16 mouse cellular contexts compared by ENCODE assay signal in the genomic region with DNA sequence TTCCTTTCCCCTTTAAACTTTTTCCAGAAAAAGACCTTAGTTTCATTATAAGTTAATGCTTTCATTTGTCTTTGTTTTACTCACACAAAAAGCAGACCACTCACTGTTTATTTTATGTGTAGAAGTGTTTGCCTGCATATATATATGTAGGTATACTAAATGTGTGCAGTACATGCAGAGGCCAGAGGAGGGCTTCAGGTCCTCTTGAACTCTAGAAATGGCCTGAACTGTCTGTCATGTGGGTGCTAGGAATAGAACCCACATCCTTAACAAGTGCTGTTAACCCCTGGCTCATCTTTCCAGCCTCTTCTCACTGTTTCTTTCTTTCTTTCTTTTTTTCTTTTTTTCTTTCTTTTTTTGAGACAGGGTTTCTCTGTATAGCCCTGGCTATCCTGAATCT. TPM values are rescaled to one million over a fixed set of nuclear protein-coding genes. Genes with fewer than 3 reads are reported as not detected.
DNase-seq lines count a peak whose midpoint lies in the region; ATAC-seq and TF ChIP-seq lines count a peak whose summit lies in the region.
"Had no signal": no experiment of that assay in that cellular context is flagged by ENCODE, and none has a peak within 500 bp of the region (broad histone marks: within the 10 kb centered on the region; RNA-seq: fewer than 3 reads in every experiment).

No protein-coding gene starts in this region.

- H3K27ac ChIP-seq in layer of hippocampus, adult 2 months, result no peak overlapping the region
- H3K27ac ChIP-seq: embryonic facial prominence, embryonic 12.5 days; forebrain, embryonic 10.5 days; intestine, embryonic 15.5 days; limb, embryonic 15.5 days had no signal

- no peak overlapping the region for H3K4me3 ChIP-seq in layer of hippocampus, adult 2 months
- H3K4me3 ChIP-seq: embryonic facial prominence, embryonic 12.5 days; forebrain, embryonic 10.5 days; intestine, embryonic 15.5 days; limb, embryonic 15.5 days; lung, embryonic 15.5 days had no signal

- peak; percentile 21 for DNase-seq in embryo, embryonic 10 days (ENCODE audit: low spot score)
- DNase-seq in embryo, embryonic 10.5 days (ENCODE audit: low spot score), result no peak
- no peak for DNase-seq in layer of hippocampus, adult 2 months (ENCODE audit: low spot score in 2 of 2)
- DNase-seq in layer of hippocampus, postnatal 10 days (ENCODE audit: low spot score in 2 of 2), result no peak
- DNase-seq in 3T3-L1 (ENCODE audit: low read depth, low spot score), result peak; percentile 31
- DNase-seq in ZHBTc4 (ENCODE audit: low read depth, low spot score), result peak; percentile 27
- no peak for DNase-seq in right cerebral cortex, postnatal 25 days
- DNase-seq: adrenal gland, adult 2 months; cerebellum, adult 9-11 months; kidney, postnatal 36 days had no signal

- TF ChIP-seq CTCF in layer of hippocampus, adult 2 months (conservative IDR thresholded peaks at IDR 0.05), result peak; percentile 54

- ATAC-seq in activated CD4-positive, CD25-positive, alpha-beta regulatory T cell, adult 4 months, result no peak
- ATAC-seq: intestine, embryonic 15.5 days had no signal

RNA-seq across cellular contexts. Expression of a gene that starts 42.7 kb away (rescaled TPM):
- total RNA-seq in layer of hippocampus, adult 2 months (2021), result 10 to 100 TPM; 48.5 to 48.6 TPM
- total RNA-seq in layer of hippocampus, postnatal 10 days (2021), result 10 to 100 TPM; 40.3 to 41.3 TPM
- polyA plus RNA-seq in activated CD4-positive, CD25-positive, alpha-beta regulatory T cell, adult 4 months (2017; shearing (Covaris generic)), result 10 to 100 TPM in 1 of 2 experiments, 1 to 10 TPM in 1; 8.3 to 10.4 TPM

RNA-seq across cellular contexts. Expression of a gene that starts 42.8 kb away (rescaled TPM):
- 10 to 100 TPM; 57.2 to 62.6 TPM for total RNA-seq in layer of hippocampus, adult 2 months (2021)
- 10 to 100 TPM; 70.3 to 73.2 TPM for total RNA-seq in layer of hippocampus, postnatal 10 days (2021)
- polyA plus RNA-seq in activated CD4-positive, CD25-positive, alpha-beta regulatory T cell, adult 4 months (2017; shearing (Covaris generic)), result 100 to 1,000 TPM; 149 to 162 TPM

Comparison
In these comparisons a context has a peak if more than half of its experiments do, and no peak if none do; other contexts are left out.
1. DNase-seq: peak in embryo, embryonic 10 days (single experiment), 3T3-L1 (single experiment) and ZHBTc4 (single experiment); none in embryo, embryonic 10.5 days (single experiment), layer of hippocampus, adult 2 months (0 of 2), layer of hippocampus, postnatal 10 days (0 of 2) and right cerebral cortex, postnatal 25 days (single experiment).